Mouse (Mus musculus) bone marrow, adult 2 months (tissue): Measurements from ENCODE around the gene Cd302.

Experiments used
- CTCF ChIP-seq: fragments of 200-500 bp; IDR thresholded peaks from 2 replicates; pipeline ENCODE4 v1.5.1; 2011; ENCODE audit warnings: low read length, control low read depth; ENCODE audit not compliant: control insufficient read depth, insufficient read depth
- POLR2A ChIP-seq: fragments of 200-500 bp; IDR thresholded peaks from 2 replicates; pipeline ENCODE4 v1.6.1; 2011; ENCODE audit warnings: low read depth, mild to moderate bottlenecking, control low read depth, low read length, borderline replicate concordance; ENCODE audit not compliant: control insufficient read depth

GRCm38 (mm10) chr2:60259186-60259585, 25.1 kb downstream of the Cd302 start:
- TF ChIP-seq CTCF (no peak), POLR2A (no peak)
